Mouse (Mus musculus) CH12.LX (cell line): Measurements from ENCODE around the gene Ccdc184.
A peak's percentile ranks its signal among the peaks of the same experiment; 100 is the strongest.

Experiments
- CTCF ChIP-seq, 2 experiments: IDR thresholded peaks in 1 of 2; conservative IDR thresholded peaks in 1 of 2; 2 replicates each; pipeline ENCODE4 v1.5.1; 2011 to 2012; ENCODE audit warnings: low read depth in 2 of 2, low read length in 2 of 2, improper control_type of control experiment in 1 of 2, inconsistent platforms in 1 of 2, mild to moderate bottlenecking in 1 of 2, moderate library complexity in 1 of 2
- ELF1 ChIP-seq: IDR thresholded peaks from 2 replicates; pipeline ENCODE4 v1.6.1; 2014; ENCODE audit warnings: low read depth, mild to moderate bottlenecking, inconsistent platforms, low read length, improper control_type of control experiment
- EP300 ChIP-seq: IDR thresholded peaks from 2 replicates; pipeline ENCODE4 v1.6.1; 2011; ENCODE audit warnings: low read length, improper control_type of control experiment
- NRF1 ChIP-seq: IDR thresholded peaks from 2 replicates; pipeline ENCODE4 v1.6.1; 2014; ENCODE audit warnings: low read depth, mild to moderate bottlenecking, inconsistent platforms, low read length, improper control_type of control experiment, moderate library complexity
- POLR2A ChIP-seq: IDR thresholded peaks from 2 replicates; pipeline ENCODE4 v1.6.1; 2011; ENCODE audit warnings: low read depth, mild to moderate bottlenecking, improper control_type of control experiment, low read length
- SIN3A ChIP-seq: IDR thresholded peaks from 2 replicates; pipeline ENCODE4 v1.6.1; 2012; ENCODE audit warnings: low read length, improper control_type of control experiment, inconsistent platforms
- ZC3H11A ChIP-seq: IDR thresholded peaks from 2 replicates; pipeline ENCODE4 v1.6.1; 2012; ENCODE audit warnings: low read depth, mild to moderate bottlenecking, inconsistent platforms, low read length, improper control_type of control experiment
- ZKSCAN1 ChIP-seq: IDR thresholded peaks from 2 replicates; pipeline ENCODE4 v1.6.1; 2012; ENCODE audit warnings: low read depth, inconsistent platforms, low read length, improper control_type of control experiment, borderline replicate concordance

DNA sequence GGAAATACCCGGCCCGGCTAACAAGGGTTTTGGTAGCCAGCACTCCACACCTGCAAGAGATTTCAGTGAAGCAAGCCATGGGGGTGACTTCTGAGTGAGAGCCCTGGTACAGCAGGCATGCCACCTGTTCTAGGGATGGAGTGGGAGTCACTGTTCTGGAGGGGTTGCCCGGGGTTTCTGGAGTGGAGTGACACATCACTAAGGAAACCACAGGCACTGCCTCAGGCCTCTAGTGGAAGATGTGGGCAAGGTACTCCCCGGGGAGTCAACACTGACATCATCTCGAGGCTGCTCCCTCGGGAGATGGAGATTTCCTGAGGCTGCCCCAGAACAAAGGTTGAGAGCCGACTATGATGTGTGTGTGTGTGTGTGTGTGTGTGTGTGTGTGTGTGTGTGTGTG lies 3.4 kb downstream of the Ccdc184 start:
- no peak for TF ChIP-seq NRF1
- TF ChIP-seq EP300 = peak; percentile 74
- TF ChIP-seq CTCF (conservative IDR thresholded peaks at IDR 0.05 in 1 of 2, IDR thresholded peaks at IDR 0.05 in 1 of 2; ENCODE audit: low read depth in 2 of 2, low read length in 2 of 2) = no peak
- no peak; the same call in 1 of the 2 replicates for TF ChIP-seq ELF1
- no peak for TF ChIP-seq ZC3H11A
- peak; percentile 46 for TF ChIP-seq SIN3A
- no peak for TF ChIP-seq POLR2A
- no peak for TF ChIP-seq ZKSCAN1
